ENCODE assay signal across 8 mouse cellular contexts in the genomic region with DNA sequence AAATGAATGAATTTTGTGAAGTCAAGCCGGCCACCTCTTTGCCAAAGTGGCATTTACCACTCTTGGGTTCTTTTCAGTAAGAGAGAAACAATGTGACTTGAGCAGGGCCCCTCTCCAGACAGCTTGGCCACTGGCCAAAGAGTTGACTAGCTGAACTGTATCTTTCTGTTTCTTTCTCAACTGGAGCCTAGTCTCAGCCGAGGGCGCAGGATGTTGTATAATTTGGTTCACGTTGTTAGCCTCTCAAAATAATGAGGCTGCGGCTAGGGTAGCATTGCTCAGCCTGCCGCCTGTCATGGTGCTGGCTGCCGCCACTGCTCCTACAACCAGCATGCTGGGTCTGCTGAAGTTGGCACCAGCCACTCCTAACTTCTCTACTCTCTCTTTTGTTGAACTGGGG.
A peak's percentile ranks its signal among the peaks of the same experiment; 100 is the strongest.
DNase-seq lines count a peak whose midpoint lies in the region; ATAC-seq and TF ChIP-seq lines count a peak whose summit lies in the region.

No protein-coding gene starts in this region.

- no peaks in the 10 kb centered on the region for H3K9me3 ChIP-seq in heart, embryonic 13.5 days
- no peaks in the 10 kb centered on the region for H3K9me3 ChIP-seq in forebrain, embryonic 15.5 days

- H3K27ac ChIP-seq in heart, embryonic 13.5 days (replicated peaks) = peak overlapping the region; percentile 72
- peak overlapping the region; percentile 62 for H3K27ac ChIP-seq in forebrain, embryonic 15.5 days (replicated peaks)
- H3K27ac ChIP-seq in left cerebral cortex, adult 2 months = peak overlapping the region; percentile 61

- H3K4me1 ChIP-seq in heart, embryonic 13.5 days = peaks cover 23% of the 10 kb centered on the region
- H3K4me1 ChIP-seq in forebrain, embryonic 15.5 days = peaks cover 67% of the 10 kb centered on the region

- no peak for DNase-seq in heart, adult 11 months
- peak; percentile 91 for DNase-seq in Muller cell, postnatal 12 days (ENCODE audit: inconsistent ontology term)
- no peak for DNase-seq in left cerebral cortex, adult 2 months (ENCODE audit: extremely low spot score in 1 of 2, low spot score in 2 of 2)
- DNase-seq in testis, postnatal 10 days (ENCODE audit: low spot score) = peak; percentile 68
- DNase-seq in thymus, postnatal 10 days (ENCODE audit: low spot score in 2 of 2) = no peak

- H3K27me3 ChIP-seq in heart, embryonic 13.5 days (replicated peaks) = no peaks in the 10 kb centered on the region
- no peaks in the 10 kb centered on the region for H3K27me3 ChIP-seq in forebrain, embryonic 15.5 days

- peak overlapping the region; percentile 38 for H3K4me2 ChIP-seq in heart, embryonic 13.5 days
- H3K4me2 ChIP-seq in forebrain, embryonic 15.5 days (replicated peaks) = no peak overlapping the region

- intact Hi-C loops in left cerebral cortex, adult 2 months (cut with DNase I) = no loop called here

- H3K36me3 ChIP-seq in heart, embryonic 13.5 days = peaks cover 22% of the 10 kb centered on the region
- peaks cover 22% of the 10 kb centered on the region for H3K36me3 ChIP-seq in forebrain, embryonic 15.5 days

- no peak for TF ChIP-seq CTCF in left cerebral cortex, adult 2 months (IDR thresholded peaks at IDR 0.05)

- no peak for ATAC-seq in heart, embryonic 13.5 days (ENCODE audit: extremely low read depth, insufficient number of reproducible peaks, low FRiP score, low TSS enrichment)
- ATAC-seq in forebrain, embryonic 15.5 days (replicated peaks) = peak; percentile 93
- no peak for ATAC-seq in CD4-positive, CD25-positive, alpha-beta regulatory T cell, adult 4 months

- 23% methylated on average over 7 of the region's 7 CpGs for WGBS in heart, embryonic 13.5 days
- WGBS in forebrain, embryonic 15.5 days = 11% methylated on average over 7 of the region's 7 CpGs

- H3K4me3 ChIP-seq in heart, embryonic 13.5 days = no peak overlapping the region
- no peak overlapping the region for H3K4me3 ChIP-seq in forebrain, embryonic 15.5 days
- H3K4me3 ChIP-seq in left cerebral cortex, adult 2 months = no peak overlapping the region

- H3K9ac ChIP-seq in heart, embryonic 13.5 days = no peak overlapping the region
- H3K9ac ChIP-seq in forebrain, embryonic 15.5 days (replicated peaks) = no peak overlapping the region

Comparison
In these comparisons a context has a peak if more than half of its experiments do, and no peak if none do; other contexts are left out.
1. DNase-seq: peak in Muller cell, postnatal 12 days (single experiment) and testis, postnatal 10 days (single experiment); none in heart, adult 11 months (single experiment), left cerebral cortex, adult 2 months (0 of 2) and thymus, postnatal 10 days (0 of 2).
2. Peak in every context shown above with its lines, with median percentiles within 50 percentile points of each other: H3K27ac ChIP-seq.